Comparison of ENCODE assay signal across 8 mouse cellular contexts in genomic region chr7:137303776-137304171, GRCm38 (mm10). TPM values are rescaled to one million over a fixed set of nuclear protein-coding genes. Genes with fewer than 3 reads are reported as not detected.
DNase-seq lines count a peak whose midpoint lies in the region; ATAC-seq and TF ChIP-seq lines count a peak whose summit lies in the region.
"Had no signal": no experiment of that assay in that cellular context is flagged by ENCODE, and none has a peak within 500 bp of the region (broad histone marks: within the 10 kb centered on the region; RNA-seq: fewer than 3 reads in every experiment).

No protein-coding gene starts in this region.

- H3K4me3 ChIP-seq in lung, embryonic 14.5 days (ENCODE audit: low read depth, low read length): no peak overlapping the region
- peak overlapping the region; percentile 13 for H3K4me3 ChIP-seq in limb, embryonic 15.5 days

- H3K9me3 ChIP-seq in lung, embryonic 14.5 days (ENCODE audit: low read depth, low read length): no peaks in the 10 kb centered on the region
- H3K9me3 ChIP-seq in limb, embryonic 15.5 days: no peaks in the 10 kb centered on the region

- no peak overlapping the region for H3K4me2 ChIP-seq in lung, embryonic 14.5 days
- peak overlapping the region; percentile 36 for H3K4me2 ChIP-seq in limb, embryonic 15.5 days

- H3K9ac ChIP-seq in lung, embryonic 14.5 days: no peak overlapping the region
- peak overlapping the region; percentile 18; the same call in 1 of the 2 replicates for H3K9ac ChIP-seq in limb, embryonic 15.5 days

- peaks cover 3% of the 10 kb centered on the region; the same call in 1 of the 2 replicates for H3K4me1 ChIP-seq in lung, embryonic 14.5 days (ENCODE audit: insufficient read depth)
- peaks cover 52% of the 10 kb centered on the region for H3K4me1 ChIP-seq in limb, embryonic 15.5 days

- H3K27ac ChIP-seq in lung, embryonic 14.5 days (ENCODE audit: low read depth): no peak overlapping the region
- H3K27ac ChIP-seq in limb, embryonic 15.5 days: peak overlapping the region; percentile 80

- WGBS in lung, embryonic 14.5 days: 28% methylated on average over 10 of the region's 10 CpGs
- WGBS in limb, embryonic 15.5 days: 6% methylated on average over 10 of the region's 10 CpGs

- TF ChIP-seq CTCF in lung, embryonic 14.5 days (IDR thresholded peaks at IDR 0.05; ENCODE audit: low read depth): no peak

- H3K36me3 ChIP-seq in lung, embryonic 14.5 days (ENCODE audit: insufficient read depth): no peaks in the 10 kb centered on the region
- no peaks in the 10 kb centered on the region for H3K36me3 ChIP-seq in limb, embryonic 15.5 days

- DNase-seq in lung, embryonic 14.5 days: peak; percentile 23
- DNase-seq in lung, postnatal 36 days: no peak
- peak; percentile 81 for DNase-seq in forelimb bud, embryonic 11.5 days (ENCODE audit: low read depth, low spot score)
- DNase-seq in urinary bladder, postnatal 10 days (ENCODE audit: low spot score): no peak
- DNase-seq in MN1 (ENCODE audit: low spot score): no peak
- DNase-seq in right cerebral cortex, adult 18-20 months: no peak
- DNase-seq: cerebellum, adult 2 months had no signal

- no peak for ATAC-seq in lung, embryonic 14.5 days (ENCODE audit: insufficient read depth)
- 0 out of 2 replicates have a peak, but pooled peaks have one; percentile 20 for ATAC-seq in limb, embryonic 15.5 days (ENCODE audit: insufficient number of reproducible peaks, low FRiP score, low TSS enrichment, low read depth)

- H3K27me3 ChIP-seq in lung, embryonic 14.5 days (ENCODE audit: insufficient read depth, low read length): peaks cover 92% of the 10 kb centered on the region
- H3K27me3 ChIP-seq in limb, embryonic 15.5 days: peaks cover 36% of the 10 kb centered on the region

RNA-seq across cellular contexts. Expression of gene Ebf3, which starts 10.5 kb away (rescaled TPM):
- 0.09 and 0.14 TPM in 2 replicates for polyA plus RNA-seq in lung, embryonic 14.5 days (2014; fragmentation: Nextera tagmentation; extraction: Ambion mirVana)
- polyA plus RNA-seq in limb, embryonic 15.5 days (2015; fragmentation: Nextera tagmentation; extraction: Ambion mirVana): 4.7 and 8.1 TPM in 2 replicates

Comparison
In these comparisons a context has a peak if more than half of its experiments do, and no peak if none do; other contexts are left out.
1. DNase-seq: peak in lung, embryonic 14.5 days (single experiment) and forelimb bud, embryonic 11.5 days (single experiment); none in lung, postnatal 36 days (single experiment), urinary bladder, postnatal 10 days (single experiment), MN1 (single experiment) and right cerebral cortex, adult 18-20 months (single experiment).